Mouse (Mus musculus): ENCODE data around the gene Gnao1.

Gnao1 gene

DNA sequence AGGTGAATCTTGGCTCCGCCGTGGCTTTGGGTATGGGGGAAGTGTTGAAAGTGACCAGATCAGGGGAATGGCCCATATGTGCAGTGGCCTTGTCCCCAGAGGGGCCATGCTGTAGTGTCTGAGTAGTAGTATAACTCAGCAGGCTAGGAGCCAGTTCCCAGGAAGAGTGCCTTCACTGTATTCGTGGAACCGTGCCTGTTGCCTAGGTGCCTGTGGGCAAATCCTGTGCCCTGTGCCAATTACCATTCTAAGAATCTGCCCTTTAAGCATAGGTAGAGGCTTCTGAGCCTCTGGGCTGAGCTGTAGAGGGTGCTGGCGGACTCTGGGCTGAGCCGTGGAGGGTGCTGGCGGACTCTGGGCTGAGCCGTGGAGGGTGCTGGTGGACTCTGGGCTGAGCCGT is 148.6 kb downstream of the Gnao1 start:
- no peak for DNase-seq

DNA sequence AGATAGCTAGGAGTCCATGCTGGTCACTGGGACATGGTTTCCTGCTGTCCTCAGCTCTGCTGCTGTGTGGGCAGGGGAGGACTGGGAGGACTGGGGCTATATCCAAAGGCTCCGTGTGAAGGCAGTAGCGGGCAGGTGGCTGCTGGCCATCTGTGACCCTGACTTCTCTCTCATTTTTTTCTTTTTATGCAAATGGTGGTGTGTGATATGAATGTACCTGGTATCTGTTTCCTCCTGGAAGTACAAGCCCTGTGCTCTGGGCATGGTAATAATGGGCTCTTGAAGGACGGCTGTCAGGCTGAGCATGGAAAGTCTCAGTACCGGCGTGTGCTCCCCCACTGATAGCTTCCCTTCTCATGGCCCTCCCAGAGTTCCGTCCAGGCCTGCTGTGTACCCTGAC is 151.1 kb downstream of the Gnao1 start:
- no peak for DNase-seq

DNA sequence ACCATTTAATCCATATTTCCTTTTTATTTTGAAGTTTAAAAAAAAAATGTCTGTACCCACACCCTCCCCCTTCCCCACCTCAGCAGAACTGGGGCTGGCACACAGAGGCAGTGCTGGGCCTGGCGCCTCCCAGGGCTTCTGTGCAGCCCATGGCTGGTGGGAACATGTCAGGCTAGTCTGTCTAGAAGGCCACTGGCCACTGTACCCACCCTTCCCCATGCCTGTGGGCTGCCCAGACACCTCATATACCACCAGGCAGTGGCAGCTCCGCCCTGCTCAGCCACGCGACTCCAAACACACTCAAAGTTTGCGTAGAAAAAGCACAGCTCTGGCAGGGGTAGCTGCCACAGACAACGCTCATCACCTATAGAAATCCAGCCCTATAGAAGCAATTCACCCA is 158.5 kb downstream of the Gnao1 start:
- DNase-seq: no peak

DNA sequence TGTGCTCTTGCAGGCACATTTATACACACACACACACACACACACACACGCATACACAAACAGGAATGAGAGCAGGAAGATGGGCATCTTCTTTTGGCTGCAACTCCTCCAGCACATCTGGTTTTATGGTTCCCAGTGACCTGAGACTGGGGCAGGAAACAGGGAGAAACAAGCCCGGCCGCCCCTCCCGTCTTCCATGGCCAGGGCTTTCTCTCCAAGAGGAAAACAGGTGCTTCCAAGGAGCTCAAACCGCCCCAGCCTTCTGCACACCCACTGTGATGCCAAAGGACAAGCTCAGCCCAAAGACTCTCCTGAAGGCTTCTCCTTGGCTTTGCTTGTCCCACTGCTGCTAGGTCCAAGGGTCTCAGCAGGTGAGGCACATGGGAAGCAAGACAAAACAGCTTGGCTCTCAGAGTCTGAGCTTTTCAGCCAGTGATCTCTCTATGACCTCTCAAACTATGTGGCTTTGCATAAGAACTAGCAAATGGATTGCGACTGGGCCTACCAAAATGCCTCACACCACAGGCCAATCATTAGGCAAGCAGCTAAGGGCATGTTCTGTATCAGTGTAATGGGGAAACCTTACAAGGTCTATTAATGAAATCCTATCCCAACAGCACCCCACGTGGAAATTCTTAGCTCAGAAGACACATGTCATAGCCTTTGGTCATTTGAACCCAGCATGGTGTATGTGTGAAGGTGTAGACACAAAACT is 160.0 kb downstream of the Gnao1 start:
- no peak for DNase-seq

DNA sequence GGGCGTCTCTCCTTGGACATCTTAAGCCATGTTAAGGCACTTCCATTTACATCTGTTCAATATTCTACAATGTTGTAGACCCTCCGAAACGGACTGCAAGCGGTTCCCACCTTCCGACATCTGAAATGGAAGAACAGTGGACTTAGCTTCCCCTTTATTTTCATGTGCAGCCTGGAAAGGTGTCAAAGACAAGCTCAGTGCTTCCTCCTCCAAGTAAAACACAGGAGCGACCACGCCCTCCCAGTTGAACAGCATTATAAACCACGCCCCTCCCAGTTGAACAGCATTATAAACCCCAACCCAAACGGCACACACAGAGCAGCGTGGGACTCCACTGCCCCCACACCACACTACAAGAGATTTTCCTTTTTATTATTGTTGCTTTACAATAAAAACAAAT is 161.7 kb downstream of the Gnao1 start:
- no peak for DNase-seq

DNA sequence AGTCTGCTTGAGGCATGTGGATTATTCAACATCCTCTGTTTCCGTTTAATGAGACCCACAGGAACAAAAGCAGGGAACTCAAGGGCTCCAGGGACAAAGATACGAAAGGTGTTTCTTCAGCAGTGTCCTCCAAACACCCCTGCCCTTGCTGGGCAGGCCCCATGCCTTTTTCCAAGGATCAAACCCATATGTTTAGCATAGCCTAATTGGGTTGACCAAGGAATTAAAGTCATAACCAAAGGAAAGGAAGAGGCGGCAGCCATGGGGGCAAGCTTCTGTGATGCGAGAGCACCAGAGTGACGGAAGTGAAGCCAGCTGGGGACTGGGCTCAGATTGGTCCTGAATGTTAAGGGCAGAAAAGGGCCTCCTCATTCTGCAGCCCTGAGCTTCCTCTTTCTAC is 162.4 kb downstream of the Gnao1 start:
- DNase-seq: no peak

DNA sequence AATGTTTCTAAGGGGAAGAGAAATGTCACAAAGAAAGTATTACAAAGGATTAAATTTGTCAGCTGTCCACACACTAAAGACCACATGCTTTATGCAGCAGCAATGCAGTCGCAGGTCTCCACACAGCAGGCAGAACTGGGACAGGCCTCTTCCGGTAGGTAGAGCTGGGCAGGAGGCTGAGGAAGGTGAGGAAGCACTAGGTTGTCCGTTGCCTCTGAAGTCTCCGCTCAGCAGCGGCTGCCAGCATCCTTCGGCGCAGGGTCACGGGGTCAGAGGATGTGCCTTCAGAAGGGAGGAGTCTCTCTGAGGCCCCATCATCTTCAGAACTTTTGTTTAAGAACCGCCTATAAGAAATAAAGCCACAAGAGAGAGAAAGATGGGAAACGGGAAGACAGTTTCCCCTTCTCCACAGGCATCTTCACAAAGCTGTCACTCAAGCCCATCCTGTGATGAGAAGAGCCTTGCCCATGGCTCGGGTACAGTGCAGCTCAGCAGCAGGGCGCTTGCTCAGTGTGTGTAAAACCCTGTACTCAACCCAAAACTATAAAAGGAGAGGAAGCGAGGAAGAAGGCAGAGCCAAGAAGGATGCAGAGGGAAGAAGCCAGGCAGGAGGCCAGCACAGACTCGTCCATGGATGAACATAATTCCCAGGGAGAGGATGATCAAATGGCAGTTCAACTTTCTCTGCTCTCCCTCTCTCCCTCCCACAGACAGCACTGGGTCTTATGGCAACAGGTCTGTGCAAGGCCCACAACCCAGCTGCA is 163.4 kb downstream of the Gnao1 start:
- no peak for DNase-seq

DNA sequence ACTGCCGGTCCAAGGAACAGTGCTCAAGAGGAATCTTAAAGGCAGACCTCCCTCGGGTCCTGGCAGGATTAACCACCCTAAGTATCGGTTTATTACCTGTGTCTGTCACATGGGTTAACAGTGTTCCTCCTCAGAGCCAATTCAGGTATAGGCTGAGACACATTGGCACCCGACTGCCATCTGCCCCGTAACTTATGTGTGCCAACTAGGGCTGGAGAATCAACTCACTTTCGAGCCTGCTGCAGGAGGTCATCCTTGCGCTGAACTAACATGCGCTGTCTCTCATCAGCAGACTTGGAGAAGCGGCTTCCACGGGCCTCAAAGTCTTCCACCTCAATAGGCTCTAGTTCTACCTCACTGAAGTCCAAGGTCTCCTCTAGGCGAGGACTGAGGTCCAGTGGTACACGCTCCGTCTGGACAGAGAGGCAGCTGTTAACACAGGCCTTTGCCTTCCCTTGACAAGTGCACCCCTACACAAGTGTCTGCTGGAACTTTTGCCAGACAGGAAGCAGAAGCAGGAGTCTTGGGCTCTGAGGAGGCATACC is 164.1 kb downstream of the Gnao1 start:
- no peak for DNase-seq

DNA sequence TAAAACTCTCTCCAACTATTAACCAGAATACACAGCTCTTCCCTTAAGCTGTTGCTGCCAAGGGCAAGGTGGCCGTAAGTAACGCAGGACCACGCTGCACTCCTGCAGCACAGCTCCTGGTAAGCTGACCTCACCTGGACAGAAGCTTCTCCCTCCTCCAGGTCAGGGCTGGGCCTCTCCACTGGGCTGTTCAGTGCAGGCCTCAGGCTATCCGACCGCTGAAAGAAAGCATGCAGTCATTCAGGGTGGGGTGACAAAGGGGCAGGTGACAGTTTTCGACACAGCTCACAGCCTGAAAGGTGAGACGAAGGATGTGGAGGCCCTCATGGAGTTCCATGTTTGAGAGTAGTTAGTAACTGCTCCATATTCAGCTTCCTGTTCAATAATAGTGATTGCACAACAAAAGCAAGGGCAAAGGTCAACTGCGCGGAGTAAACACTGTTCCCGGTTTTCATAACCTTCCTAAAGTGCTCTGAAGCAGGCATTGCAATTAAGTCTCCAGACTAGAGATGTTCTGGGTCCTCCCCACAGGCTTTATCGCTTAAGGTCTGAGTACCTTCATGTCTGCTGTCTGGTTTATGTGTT is 164.9 kb downstream of the Gnao1 start:
- DNase-seq: no peak

DNA sequence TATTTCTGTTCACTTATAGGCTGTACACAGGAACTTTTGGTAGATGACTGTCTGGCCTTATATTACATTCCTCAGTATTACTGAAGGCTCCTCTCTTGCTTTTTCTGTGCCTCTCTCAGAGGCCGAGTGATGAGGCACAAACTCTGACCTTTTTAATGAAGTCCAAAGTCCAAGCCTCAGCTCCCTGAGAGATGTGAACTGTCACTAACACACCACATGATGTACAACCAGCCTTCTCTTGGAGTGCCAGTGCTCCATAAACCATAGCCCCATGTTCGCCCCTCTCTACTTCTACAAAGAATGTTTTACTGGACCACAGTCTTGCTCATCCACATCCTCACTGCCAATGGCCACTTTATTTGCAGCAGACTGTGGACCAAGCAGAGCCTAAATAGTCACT is 165.6 kb downstream of the Gnao1 start:
- no peak for DNase-seq

DNA sequence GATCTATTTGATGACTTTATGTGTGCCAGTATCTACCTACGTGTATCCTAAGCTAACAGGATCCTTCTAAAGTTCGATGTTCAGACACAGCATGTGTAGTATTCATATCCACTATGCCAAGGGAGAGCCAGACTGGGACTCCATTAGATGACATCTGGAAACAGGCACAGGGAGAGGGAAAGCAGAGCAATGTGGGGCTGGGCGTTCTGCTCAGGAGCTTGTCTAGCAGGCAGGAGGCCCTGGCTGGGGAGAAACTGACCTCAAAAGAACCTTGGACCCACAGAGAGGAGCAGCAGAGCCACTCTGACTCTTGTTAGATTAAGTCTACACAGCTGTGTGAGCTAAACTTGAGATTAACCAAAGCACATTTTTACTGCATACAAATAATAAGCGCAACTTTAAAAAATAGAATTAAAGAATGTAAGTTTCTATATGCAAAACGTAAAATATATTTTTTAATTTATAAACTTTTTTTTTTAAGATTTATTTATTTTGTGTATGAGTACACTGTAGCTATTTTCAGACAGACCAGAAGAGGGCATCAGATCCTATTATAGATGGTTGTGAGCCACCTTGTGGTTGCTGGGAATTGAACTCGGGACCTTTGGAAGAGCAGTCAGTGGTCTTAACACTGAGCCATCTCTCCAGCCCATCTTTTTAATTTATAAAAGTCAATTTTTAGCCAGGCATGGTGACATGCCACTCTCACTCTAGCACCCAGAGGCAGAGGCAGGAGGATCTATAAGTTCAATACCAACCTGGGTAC is 166.9 kb downstream of the Gnao1 start:
- no peak for DNase-seq

DNA sequence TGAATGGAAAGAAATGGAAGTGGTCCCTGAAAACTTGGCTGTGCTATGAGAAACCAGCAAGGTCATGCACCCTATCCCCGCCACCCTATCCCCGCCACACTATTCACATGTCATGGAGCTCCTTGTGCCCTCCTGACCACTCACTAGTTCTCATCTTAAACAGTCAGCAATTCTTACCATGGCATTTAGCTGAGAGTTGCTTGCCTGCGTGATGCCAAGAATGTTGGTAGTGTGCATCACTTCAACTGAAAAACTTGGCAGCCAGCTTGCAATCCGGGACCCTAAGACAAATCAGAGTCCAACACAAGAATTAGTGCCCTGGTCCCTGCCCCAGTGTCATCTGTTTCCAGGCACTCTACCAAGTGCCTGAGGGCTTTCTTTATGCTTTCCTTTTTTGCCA is 170.4 kb downstream of the Gnao1 start:
- no peak for DNase-seq

DNA sequence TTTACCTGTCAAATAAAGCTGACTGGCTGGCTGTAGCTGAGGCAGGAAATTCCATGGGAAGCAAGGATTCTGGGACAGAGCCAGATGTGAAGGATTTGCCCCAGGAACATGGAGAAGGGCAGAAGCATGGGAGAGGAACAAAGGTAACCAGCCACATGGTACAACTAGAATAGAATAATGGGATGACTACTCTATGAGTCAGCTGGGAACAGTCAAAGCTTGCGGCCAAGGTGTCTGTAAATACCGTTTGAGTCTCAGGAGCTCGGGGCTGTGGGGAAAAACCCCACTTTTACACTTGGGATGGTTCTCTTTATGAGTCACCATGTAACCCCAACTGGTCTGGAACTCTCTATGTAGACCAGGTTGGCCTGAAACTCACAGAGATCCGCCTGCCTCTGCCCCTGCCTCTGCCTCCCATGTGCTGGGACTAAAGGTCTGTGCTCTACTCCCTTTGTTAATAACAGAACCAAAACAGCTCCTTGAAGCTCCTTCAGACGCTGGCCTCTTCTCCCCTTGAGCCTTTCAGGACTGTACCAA is 172.0 kb downstream of the Gnao1 start:
- DNase-seq: no peak

DNA sequence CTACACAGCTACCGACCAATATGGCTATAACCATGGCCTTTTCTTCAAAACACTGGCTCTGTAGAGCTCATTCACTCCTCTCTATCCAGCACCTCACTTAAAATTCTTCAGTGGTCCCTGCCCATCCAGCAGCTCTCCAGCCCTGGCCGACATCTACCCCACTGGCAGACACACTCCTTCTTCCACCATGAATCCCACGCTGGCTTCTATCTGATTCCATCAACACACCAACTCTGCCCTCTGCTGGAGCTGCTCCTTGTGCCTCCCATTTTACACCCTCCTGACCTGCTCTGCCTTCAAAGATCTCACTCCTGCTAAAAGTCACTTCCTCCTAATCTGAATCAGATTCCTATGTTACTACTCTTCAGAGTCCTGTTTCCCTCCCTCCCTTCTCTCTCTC is 174.1 kb downstream of the Gnao1 start:
- no peak for DNase-seq

DNA sequence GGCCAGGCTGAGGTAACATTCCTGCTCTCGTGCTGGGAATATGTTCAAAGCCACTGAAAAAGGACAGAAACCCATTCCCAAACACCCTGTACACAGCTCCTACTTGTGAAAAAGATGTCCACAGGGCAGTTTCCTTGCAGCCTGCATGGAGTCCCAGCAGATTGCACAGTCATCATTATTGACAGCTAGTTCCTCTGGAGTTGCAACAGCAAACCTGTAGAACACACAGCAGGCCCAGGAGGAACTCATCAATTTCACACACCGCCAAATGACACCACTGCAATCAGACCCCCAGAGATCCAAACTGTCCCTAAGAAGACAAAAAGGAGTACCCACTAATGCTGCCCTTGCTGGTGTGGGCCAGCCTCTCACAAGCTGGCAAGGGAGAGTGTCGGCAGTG is 175.0 kb downstream of the Gnao1 start:
- no peak for DNase-seq

DNA sequence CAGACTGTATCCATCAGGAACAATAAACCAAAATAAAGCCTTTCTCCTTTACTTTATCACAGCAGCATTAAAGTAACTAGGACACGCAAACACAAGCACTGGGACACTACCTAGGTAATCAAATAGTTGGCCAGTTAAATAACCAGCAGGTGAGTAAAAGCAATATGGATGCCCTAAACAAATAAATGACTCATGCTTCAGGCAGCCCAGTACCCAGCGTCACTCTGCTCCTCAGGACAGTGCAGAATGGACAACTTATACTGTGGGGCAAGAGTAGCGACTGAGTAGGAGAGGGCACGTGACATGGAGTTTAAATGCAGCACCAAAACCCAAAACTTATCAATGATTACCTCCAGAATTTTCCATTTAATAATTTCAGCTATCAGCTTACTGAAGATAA is 180.0 kb downstream of the Gnao1 start:
- DNase-seq: no peak

DNA sequence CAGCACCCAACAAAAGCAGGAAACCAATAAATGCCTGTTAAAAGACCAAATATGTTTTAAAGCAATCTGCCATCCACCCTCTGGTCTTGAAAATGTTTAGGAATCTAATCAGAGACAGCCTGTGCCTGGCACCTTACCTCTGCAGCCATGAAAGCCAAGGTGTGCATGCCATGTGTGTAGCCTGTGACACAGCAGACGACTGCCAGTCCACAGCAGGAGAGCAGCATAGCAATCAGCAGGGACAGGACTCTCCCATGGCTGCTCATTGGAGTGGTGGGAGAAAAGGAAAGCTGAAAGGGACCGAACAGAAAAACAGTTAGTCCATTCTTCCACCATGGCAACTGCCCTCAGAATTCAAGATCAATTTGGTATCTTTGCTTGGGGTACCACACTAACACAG is 189.2 kb downstream of the Gnao1 start:
- no peak for DNase-seq

DNA sequence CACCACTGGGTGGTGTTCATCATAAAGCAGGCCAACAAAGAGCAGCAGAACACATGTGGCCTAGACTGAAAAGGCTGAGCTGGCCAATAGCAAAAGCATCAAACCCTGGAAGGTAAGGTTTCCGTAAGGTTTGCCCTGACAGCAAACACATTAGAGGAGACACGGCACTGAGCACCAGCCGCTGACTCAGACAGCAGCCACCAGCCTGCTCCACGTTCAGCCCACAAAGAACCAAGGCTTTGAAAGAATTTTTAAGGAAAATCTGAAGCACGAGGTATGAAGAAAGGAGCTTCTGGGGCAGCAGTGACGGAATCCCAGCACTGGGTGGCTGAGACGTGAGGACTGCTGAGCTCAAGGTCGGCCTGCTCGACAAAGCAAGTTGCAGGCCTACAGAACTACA is 194.4 kb downstream of the Gnao1 start:
- DNase-seq: no peak

DNA sequence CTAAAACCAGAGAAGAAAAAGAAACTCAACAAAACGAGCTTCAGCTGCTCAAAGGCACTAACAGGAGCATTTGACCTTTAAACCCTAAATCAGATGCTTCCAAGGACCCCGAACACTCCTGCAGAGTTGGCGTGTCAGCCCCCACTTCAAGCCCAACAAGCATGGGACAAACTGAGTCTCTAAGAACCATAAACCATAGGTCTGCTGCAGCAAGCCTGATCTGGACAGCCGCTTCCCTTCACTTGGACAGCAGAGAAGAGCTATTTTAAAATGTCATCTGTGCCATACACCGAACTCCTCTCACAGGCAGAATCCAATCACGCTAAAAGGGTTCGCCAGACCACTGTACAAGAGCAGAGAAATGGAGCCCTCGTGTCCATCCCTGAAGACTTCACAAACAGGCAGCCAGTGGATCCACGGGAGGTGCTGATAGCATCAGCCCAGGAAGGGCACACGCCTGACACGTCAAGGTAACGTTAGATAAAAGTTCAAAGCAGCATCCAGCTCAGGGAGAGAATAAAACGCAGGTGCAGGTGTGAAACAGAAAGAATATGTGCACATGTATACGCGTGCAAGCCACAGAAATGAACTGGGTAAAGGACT is 199.6 kb downstream of the Gnao1 start:
- DNase-seq: peak; percentile 13

DNA sequence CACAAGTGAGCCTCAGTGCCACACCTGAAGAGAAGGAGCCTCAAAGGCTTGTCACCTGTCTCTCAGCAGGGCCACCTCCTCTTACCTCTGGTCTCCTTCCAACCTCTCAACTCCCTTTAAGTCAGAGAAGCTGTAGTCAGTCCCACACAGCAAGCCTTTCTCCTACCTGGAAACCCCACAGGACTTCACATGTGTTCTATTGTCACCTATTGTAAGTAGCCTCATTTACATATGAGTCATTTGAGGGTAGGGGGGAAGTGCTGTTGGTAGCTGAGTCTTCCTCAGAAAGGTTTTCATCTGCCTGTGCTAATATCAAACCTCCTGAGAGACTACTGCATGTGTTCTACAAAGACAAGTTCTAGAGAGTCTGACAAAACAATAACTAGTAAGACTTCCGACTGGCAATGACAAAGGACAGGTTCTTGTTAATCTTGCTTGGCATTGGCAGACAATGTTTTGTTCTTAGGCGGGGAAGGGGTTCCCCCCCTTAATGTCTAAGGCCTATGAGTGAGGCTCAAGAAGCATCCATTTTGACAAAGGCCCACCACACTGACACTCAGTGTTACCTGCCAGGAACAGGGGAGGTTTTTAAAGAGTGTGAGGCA is 200.4 kb downstream of the Gnao1 start:
- DNase-seq: peak; percentile 9

DNA sequence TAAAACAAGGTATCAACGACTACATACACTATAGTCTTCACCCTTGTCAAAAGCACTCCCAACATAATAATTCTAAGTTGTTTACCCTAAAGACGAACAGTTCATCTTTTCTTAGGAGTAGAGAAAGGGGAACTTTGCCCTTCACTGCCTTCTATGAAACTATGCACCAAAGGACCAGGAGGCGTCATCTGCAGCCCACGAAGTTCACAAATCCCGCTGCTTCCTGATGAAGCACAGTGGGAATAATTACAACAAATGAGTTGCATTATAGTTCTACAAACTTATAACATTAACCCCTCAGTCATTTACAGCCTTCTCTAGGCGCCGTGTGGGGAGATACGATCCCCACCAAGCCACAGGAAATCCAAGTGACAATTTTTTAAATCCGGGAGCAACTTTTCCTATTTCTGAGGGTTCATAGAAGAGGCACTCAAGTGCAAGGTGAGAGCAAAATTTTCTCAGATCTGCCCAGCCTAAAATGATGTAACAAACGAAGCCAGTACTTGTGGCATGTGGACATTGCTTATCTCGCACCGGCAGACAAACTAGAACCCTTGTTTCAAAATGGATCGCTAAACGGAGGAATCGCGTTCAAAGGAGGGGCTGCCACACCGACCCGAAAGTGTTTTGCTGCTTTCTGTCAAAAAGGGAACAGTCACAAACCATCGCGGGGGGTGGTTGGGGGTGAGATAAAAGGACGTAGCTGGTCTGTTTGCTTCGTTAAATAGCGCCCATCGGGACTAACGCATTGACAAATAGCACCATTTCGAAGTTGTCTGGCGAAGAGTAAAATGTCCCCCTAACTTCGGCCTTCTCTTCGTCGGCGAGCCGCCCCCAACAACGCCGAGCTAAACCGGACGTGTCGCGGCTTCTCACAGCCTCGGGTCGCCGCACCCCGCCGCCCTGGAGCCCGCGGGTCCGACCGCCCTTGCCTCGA is 201.6 kb downstream of the Gnao1 start:
- DNase-seq: peak; percentile 66
